Mouse (Mus musculus) hindbrain, embryonic 12.5 days (tissue): Measurements from ENCODE around the gene Psmd8. TPM values are rescaled to one million over a fixed set of nuclear protein-coding genes. Genes with fewer than 3 reads are reported as not detected.

Experiments used
- polyA plus RNA-seq: library from polyadenylated mRNA; unstranded; fragments of >200 nt; fragmentation: Nextera tagmentation; extraction: Ambion mirVana; gene quantifications from 2 replicates; pipeline ENCODE4 v1.2.1, GENCODE M21; 2016

Psmd8 gene
- polyA plus RNA-seq, 1 experiment from 2014 or later, result 285 TPM

Other genes starting within 250 kb of the Psmd8 start
- 194 and 200 TPM in 2 replicates for gene Actn4, start 218.4 kb downstream of the Psmd8 start, polyA plus RNA-seq
- gene Eif3k, start 198.8 kb downstream of the Psmd8 start, polyA plus RNA-seq, result 298 and 331 TPM in 2 replicates
- 4.9 and 5.4 TPM in 2 replicates for gene Map4k1, start 198.7 kb downstream of the Psmd8 start, polyA plus RNA-seq
- gene Ryr1, start 55.5 kb downstream of the Psmd8 start, polyA plus RNA-seq, result 5.2 and 5.7 TPM in 2 replicates
- gene Rasgrp4, start 45.9 kb downstream of the Psmd8 start, polyA plus RNA-seq, result 0.46 and 1.1 TPM in 2 replicates
- 20.0 and 21.7 TPM in 2 replicates for gene Fam98c, start 24.5 kb downstream of the Psmd8 start, polyA plus RNA-seq
- gene Ggn, start 10.5 kb downstream of the Psmd8 start, polyA plus RNA-seq, result 0.46 and 0.56 TPM in 2 replicates
- gene Spred3, start 10.3 kb downstream of the Psmd8 start, polyA plus RNA-seq, result 5.9 and 6.4 TPM in 2 replicates
- 0.72 and 1.0 TPM in 2 replicates for gene Catsperg1, start 33.3 kb upstream of the Psmd8 start, polyA plus RNA-seq
- 1.2 and 1.6 TPM in 2 replicates for gene Kcnk6, start 51.8 kb upstream of the Psmd8 start, polyA plus RNA-seq
- gene Yif1b, start 57.6 kb upstream of the Psmd8 start, polyA plus RNA-seq, result 81.9 and 83.4 TPM in 2 replicates
- 1.8 and 2.4 TPM in 2 replicates for gene 2200002D01Rik, start 67.8 kb upstream of the Psmd8 start, polyA plus RNA-seq
- 42.6 and 63.3 TPM in 2 replicates for gene Spint2, start 101.2 kb upstream of the Psmd8 start, polyA plus RNA-seq
- gene Ppp1r14a, start 108.6 kb upstream of the Psmd8 start, polyA plus RNA-seq, result 20.8 and 22.4 TPM in 2 replicates
- gene Dpf1, start 123.2 kb upstream of the Psmd8 start, polyA plus RNA-seq, result 102 and 110 TPM in 2 replicates